Mouse (Mus musculus) mouse trophoblast stem cell (cell line): Measurements from ENCODE around the gene Stag1.

ENCODE experiments used
- in situ Hi-C, 2 experiments: fragments of 300-500 bp; cut with MseI, MboI; formaldehyde crosslinking; loops; 2 replicates in 1 of 2; 3 replicates in 1 of 2; pipeline ENCODE4 v1.15.1; 2025

Stag1 gene

GRCm38 (mm10) chr9:100605522-100605921 is 7.9 kb downstream of the Stag1 start:
- in situ Hi-C loops: no loop called here

GRCm38 (mm10) chr9:100605985-100606554 is 8.5 kb downstream of the Stag1 start:
- in situ Hi-C loops: no loop called here

GRCm38 (mm10) chr9:100613501-100614071 is 16.0 kb downstream of the Stag1 start:
- in situ Hi-C loops: no loop called here

- in situ Hi-C loops: no loop called here
These were observed 19.3 kb downstream of the Stag1 start for GRCm38 (mm10) chr9:100616947-100617346.

- in situ Hi-C loops: no loop called here
These were observed 28.7 kb downstream of the Stag1 start for GRCm38 (mm10) chr9:100626258-100626657.

- in situ Hi-C loops: no loop called here
These were observed 43.2 kb downstream of the Stag1 start for GRCm38 (mm10) chr9:100640754-100641153.

GRCm38 (mm10) chr9:100641391-100642085 is 43.9 kb downstream of the Stag1 start:
- in situ Hi-C loops: no loop called here

- in situ Hi-C loops: no loop called here
These were observed 44.7 kb downstream of the Stag1 start for GRCm38 (mm10) chr9:100642186-100642839.

- in situ Hi-C loops: no loop called here
These were observed 45.5 kb downstream of the Stag1 start for GRCm38 (mm10) chr9:100642840-100643697.

GRCm38 (mm10) chr9:100644071-100644771 is 46.6 kb downstream of the Stag1 start:
- in situ Hi-C loops: no loop called here

GRCm38 (mm10) chr9:100645026-100645940 is 47.7 kb downstream of the Stag1 start:
- in situ Hi-C loops: no loop called here

- in situ Hi-C loops: no loop called here
These were observed 48.7 kb downstream of the Stag1 start for GRCm38 (mm10) chr9:100646276-100646675.

- in situ Hi-C loops: no loop called here
These were observed 50.3 kb downstream of the Stag1 start for GRCm38 (mm10) chr9:100647774-100648323.

- in situ Hi-C loops: no loop called here
These were observed 56.5 kb downstream of the Stag1 start for GRCm38 (mm10) chr9:100654104-100654503.

GRCm38 (mm10) chr9:100656058-100656457 is 58.5 kb downstream of the Stag1 start:
- in situ Hi-C loops: no loop called here

GRCm38 (mm10) chr9:100660587-100660986 is 63.0 kb downstream of the Stag1 start:
- in situ Hi-C loops: no loop called here

- in situ Hi-C loops: no loop called here
These were observed 66.0 kb downstream of the Stag1 start for GRCm38 (mm10) chr9:100663473-100664134.

GRCm38 (mm10) chr9:100670151-100670550 is 72.6 kb downstream of the Stag1 start:
- in situ Hi-C loops: no loop called here

GRCm38 (mm10) chr9:100679036-100679435 is 81.4 kb downstream of the Stag1 start:
- in situ Hi-C loops: no loop called here
